Mouse (Mus musculus) frontal cortex, adult (tissue): ENCODE measurements around the gene Pds5a.
"Not testable (repeated sequence)": the region's sequence is repeated elsewhere in the genome, so short reads cannot be mapped to it uniquely, and the experiment has no call there.

Source experiments
- ATAC-seq: cut with Nextera tagmentation; 2 replicates; pipeline ENCODE4 v1.9.2; 2017; ENCODE audit warnings: mild to moderate bottlenecking, moderate library complexity, mixed read lengths; ENCODE audit not compliant: low TSS enrichment

Pds5a gene

DNA sequence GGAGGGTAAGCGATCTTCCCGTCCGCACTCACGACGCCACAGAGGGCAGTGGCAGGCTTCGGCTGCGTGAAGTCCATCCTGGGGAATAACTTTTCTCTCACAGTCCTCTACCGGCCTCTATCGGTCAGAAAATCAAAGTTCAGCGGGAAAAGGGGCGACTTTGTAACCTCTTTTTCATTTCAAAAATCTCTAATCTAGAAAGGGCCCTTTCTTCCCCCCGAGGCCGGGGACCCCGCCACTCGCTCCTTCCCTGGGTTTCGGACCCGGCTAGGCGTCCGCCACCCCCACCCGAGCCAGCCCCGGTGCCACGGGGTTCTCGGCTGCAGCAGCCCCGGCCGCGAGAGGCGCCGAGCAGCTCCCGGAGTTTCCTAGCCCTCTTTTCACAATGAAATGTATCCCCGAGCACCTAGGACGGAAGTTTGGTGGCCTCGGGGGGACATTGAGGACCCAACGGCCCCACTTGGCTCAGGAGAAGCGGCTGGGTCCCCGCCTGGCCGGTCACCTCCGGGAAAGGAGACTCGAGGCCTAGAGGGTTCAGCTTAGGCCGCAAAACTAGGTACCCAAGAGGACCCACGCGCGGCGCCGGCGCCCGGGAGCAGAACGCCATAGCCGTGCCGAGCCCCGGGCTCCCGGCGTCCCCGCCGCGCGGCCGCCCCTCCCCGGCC lies 1.1 kb downstream of the Pds5a start:
- ATAC-seq: peak; percentile 52

DNA sequence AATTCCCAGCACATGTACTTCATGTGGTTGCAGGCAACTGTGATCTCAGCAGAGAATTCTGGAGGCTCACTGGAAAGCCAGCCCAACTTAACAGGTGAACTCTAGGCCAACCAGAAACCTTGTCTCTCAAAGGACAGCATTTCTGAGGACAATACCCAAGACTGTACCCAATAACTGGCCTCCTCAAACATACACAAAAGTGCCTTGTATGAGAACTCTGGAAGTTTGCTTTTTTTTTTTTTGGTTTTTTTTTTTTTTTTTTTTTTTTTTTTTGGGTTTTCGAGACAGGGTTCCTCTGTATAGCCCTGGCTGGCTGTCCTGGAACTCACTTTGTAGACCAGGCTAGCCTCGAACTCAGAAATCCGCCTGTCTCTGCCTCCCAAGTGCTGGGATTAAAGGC lies 4.0 kb downstream of the Pds5a start:
- ATAC-seq: not testable (repeated sequence)

DNA sequence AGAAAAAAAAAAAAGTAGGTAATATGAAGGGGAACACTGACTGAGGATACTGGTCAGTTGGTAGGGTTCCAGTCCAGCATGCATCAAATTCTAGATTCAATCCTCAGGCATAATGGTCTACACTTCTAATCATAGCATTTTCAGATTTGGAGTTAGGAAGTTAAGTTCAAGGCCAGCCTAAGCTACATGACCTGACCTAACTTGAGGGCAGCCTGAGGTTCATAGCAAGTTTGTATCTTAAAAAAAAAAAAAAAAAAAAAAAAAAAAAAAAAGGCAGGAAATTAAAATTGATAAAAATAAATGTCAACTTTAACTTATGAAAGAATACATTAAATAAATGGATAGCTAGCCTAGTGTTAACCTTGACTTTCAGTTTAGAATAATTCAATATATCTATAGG lies 5.1 kb downstream of the Pds5a start:
- no peak for ATAC-seq

DNA sequence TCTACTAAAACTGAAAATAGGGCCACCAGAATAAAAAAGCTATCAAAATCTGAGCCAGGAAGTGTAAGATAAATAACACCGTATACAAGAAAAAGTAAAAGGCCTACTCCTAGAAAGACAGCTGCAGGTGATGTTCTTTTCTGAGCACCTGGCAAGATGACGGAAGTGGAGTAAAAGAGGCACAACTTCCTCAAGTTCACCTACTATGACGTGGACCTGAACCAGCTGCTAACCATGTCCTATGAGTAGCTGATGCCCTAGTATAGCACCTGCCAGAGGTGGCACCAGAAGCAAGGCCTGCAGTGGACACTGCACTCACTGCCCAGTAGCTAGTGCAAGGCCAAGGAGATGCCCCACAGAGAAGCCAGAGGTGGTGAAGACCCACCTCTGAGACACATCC lies 9.3 kb downstream of the Pds5a start:
- no peak for ATAC-seq

DNA sequence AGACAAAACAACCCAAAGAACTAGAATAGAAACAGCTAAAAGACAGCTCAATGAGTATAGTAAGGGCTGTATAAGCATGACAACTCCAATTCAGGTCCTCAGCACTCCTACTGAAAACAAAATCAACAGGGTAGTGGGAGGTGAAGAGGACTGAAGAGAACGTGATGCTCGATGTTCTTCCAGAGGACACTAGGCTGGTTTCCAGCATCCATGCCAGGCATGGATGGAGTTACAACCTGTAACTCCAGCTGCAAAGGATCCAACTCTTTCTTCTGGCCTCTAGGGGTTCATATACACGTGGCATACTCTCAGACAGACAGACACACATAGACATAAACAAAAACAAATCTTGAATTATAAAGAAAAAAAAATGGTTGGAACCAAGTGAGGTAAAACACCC lies 11.3 kb downstream of the Pds5a start:
- ATAC-seq: no peak

DNA sequence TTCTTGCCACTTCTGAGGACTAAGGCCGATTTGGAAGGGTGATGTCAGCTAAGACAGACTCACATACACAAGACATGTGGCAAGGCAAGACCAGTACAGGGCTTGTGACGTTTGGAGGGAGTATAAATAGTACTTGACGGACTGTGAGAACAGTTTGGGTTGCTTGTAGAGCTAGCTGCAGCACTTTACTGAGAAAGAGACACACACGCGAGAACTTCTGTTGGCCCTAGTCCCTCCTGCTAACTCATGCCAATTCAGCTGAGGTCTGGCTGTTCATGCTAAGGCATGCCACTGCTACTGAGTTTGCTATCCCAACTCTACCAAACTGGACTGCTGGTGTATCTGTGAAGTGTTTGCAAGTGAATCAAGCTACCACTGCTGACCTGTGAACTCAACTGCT lies 19.2 kb downstream of the Pds5a start:
- peak; percentile 89 for ATAC-seq

DNA sequence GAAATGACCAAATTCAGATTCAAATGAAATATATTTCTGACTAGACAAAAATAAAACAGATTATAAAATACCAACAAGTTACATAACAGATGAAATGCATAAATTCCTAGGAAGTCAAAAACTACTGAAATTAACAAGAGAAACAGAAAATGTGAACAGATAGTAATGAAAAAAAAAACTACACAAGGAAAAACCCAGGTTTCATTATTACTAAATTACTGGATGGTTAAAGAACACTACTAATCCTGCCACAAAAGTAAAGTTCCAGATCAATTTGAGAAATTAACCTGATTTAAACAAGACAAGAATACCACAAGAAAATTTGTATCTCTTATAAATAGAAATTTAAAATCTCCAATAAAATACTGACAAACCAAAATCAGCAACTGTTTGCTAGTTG lies 25.9 kb downstream of the Pds5a start:
- no peak for ATAC-seq

DNA sequence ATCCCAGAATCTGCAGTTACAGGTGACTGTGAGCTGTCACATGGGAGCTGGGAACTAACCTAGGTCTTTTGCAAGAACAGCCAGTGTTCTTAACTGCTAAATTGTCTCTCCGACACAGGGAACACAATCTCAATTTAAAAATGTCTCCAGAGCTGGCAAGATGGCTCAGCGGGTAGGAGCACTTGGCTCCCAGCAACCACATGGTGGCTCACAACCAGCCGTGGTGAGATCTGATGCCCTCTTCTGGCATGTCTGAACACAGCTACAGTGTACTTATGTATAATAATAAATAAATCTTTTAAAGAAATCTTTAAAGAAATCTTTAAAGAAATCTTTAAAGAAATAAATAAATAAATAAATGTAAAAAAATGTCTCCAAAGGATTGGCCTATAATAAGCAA lies 30.4 kb downstream of the Pds5a start:
- ATAC-seq: no peak

DNA sequence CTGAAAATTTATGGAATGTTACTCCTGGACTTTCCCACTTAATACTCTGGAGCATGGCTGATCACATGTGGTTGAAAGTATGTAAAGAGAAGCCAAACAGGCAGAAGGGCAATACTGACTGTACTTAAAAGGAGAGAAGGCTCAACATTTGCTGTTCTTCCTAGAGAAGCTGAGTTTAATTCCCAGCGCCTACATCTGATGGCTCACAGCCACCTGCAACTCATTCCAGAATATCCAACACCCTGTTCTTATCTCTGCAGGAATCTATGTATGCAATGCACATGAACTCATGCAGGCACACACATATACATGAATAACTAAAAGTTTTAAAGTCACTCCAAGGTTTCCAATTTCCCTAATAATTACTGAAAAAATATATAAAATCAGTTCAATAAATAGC lies 32.7 kb downstream of the Pds5a start:
- peak; percentile 76 for ATAC-seq

DNA sequence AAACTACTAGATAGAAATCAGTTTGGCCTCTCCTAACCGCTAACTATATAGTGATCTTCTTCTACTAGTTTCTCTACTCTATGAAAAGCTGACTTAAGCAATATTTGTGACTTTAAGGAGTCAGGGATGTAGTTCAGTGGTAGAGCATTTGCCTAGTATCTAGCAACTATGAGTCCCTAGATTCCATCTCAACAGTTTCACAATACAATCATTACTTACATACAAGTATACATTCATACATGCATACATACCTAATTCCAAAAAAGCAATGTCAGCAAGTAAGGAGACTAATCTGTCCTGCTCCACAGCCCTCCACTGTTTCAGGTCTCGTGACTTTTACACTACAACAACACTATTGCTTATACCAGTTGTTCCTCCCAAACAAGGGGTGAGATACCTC lies 36.1 kb downstream of the Pds5a start:
- ATAC-seq: no peak

DNA sequence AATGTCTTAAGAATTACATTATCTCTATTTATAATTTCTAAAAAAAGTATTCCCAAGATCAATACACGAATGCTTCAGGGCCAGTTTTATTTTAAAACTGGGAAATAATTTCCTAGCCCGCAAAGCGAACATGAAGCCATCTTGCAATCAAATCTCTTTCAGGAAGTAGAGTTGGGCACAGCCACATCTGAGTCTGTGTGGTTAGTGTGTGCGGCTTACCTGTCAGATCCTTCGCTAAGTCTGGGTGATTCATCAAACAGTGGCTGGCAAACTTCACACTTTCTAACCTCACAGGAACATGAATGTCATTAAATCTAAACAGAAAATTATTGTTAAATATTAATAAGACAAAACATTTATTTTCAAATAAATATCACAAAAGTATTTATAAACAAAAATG lies 44.3 kb downstream of the Pds5a start:
- ATAC-seq: no peak

DNA sequence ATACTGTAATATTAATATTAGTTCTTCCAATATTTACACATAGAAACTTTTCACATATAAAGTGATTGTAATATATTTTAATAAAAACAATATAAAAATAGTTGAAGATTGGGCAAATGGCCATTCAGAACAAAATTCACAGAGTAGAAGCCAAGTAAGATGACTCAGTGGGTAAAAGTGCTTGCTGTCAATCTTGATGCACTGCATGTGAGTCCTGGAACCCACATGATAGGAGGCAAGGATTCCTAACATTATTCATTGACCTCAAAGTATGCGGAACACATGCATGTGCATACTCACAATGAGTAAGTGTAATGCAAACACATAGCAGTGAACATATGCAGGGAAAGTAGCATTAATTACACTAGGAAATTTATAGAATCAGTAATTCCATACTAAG lies 59.2 kb downstream of the Pds5a start:
- ATAC-seq: no peak

DNA sequence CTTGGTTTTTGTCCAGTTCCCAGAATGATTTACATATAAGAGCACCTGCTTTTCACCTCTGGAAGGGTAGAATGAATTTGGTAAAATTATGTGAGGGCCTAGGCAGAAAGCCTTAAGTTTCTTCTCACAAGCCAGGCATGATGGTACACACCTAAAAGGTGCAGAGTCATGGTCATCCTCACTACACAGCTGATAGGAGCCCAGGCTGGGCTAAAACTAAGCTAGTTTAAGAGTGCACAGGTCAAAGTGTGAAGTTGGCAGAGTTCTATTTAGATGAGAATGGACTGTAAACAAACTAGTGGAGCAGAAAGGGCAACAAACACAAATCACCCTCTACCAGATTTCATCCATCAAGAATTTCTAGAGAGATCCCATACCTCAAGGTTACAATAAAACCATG lies 73.7 kb downstream of the Pds5a start:
- no peak for ATAC-seq

DNA sequence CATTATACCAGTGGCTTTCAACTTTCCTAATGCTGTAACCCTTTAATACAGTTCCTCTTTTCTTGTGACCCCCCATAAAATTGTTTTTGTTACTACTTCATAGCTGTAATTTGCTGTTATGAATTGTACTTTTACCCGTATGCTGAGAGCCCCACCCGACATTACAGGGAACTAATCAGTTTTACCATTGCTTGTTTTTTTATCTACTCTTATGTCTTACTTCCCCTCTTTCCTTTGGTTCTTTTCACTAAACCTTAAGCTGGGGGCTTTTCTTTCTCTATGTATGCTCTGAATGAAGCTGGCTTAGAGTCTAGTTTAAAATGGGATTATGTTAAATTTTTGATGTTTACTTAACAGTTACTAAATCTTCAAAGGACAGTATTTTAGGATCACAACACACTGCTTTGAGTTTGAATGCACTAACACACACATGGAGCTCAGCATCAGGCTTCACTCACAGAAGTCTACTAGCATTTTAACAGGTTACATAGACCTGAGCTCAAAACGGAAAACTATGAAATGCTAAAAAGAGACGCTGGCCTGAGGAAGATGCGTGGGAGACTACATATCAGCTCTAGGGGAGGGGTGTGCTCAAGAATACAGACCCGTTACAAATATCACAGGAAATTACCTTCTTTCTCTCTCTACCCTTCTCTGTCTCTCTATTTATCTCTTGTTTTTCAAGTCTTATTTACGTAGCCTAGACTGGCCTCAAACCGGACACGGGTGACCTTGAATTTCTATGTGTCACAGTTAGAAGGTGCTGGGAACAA lies 84.7 kb downstream of the Pds5a start:
- peak; percentile 41; the same call in 1 of the 2 replicates for ATAC-seq

DNA sequence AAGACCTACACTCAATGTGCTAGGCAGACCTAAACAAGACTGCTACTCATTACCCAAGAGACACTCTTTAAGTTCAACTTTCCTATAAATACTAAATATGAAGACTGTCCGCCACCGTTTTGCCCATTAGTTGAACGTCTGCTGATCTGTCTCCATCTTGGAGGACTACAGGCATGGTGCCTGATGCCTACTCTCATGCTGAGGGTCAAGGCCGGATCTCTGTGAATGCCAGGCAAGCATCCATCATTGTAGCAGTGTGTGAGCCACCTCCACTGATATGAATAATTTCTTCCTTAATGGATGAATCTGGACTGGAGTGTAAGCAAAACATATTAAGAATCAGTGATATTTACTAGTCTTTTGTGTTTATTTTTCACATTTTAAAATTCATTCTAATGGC lies 87.5 kb downstream of the Pds5a start:
- no peak for ATAC-seq

DNA sequence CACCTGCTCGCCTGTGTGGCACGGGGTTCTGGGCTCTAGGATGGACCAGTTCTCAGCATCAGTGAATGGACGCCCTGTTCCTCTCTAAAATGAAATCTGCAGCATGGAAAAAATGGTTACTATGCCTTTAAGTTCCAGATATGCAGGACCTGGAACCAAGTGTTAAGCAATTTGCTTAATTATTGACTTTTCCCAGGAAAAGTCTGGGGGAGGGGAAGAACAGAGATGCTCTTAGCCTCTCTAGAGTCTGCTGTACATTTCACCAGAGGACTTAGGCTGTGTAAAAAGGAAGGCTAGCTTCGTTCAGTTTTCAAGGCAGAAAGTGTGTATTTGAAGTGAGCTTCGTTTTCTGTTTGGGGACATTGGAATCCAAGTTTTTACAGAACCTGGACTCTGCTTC lies 88.3 kb downstream of the Pds5a start:
- ATAC-seq: no peak

DNA sequence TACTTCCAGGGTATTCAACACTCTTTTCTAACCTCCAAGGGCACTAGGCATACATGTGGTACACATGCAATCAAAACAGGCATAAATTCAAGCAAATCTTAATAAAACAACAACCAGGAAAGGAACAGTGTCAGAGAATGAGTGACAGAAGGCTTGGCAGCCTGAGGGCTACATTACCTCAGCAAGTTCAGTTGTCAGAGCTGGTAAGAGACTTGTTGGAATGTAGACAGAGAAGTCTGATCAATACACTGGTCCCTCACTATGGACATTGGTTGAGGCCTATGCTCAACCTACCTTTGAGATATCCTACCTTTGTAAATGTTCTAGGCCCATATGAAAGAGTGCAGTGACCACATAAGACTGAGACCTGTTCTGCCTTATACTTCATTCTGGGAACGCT lies 91.3 kb downstream of the Pds5a start:
- ATAC-seq: no peak

DNA sequence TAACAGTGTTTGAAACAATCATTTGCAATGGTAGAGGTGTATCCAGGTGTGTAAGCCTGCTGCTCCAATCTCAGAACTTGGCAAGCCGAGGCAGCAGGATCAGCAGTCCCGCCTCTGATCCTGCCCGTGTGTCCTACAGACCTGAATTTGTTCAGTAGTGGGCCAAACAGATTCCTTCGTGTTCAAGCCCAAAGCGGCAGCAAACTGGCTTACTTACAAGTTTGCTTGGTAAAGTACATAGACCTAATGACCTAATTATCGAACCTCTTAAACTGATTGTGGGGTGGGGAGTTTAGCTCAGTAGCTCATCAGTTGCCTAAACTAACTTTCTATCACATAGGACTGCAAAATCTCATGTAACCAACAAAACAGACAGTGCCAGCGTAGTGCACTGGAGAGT lies 98.4 kb downstream of the Pds5a start:
- ATAC-seq: no peak

DNA sequence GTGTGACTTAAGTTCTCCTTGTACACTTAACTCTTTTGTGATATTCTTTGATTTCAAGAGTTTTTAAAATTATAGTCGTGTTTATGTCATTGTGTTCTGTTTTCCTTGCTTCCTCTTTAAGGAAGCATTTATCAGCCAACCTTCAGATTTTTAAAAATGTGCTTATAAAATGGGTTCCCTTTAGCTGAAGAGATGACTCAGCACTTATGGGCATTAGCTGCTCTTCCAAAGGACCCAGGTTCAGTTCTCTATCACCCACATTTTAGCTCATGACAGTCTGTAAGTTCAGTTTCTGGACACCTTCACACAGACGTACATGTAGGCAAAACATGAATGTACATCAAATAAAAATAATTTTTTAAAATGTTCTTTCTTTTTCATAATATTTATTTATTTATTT lies 105.7 kb downstream of the Pds5a start:
- no peak for ATAC-seq

DNA sequence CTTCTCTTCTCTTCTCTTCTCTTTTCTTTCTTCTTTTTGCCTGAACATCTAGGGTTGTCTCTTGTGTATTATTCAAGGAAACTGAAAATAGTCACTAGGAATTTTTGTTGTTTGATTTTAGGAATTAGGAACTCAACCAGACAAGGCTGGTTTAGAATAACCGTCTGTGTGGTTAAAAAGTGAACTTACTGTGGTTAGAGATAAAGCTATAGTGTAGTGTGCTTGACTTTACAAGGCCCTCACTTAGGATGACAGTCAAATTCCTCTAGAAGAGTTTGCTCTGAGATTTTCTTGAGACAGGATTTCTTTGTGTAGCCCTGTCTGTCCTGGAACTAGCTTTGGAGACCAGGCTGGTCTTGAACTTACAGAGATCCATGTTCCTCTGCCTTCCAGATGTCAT lies 107.9 kb downstream of the Pds5a start:
- no peak for ATAC-seq

DNA sequence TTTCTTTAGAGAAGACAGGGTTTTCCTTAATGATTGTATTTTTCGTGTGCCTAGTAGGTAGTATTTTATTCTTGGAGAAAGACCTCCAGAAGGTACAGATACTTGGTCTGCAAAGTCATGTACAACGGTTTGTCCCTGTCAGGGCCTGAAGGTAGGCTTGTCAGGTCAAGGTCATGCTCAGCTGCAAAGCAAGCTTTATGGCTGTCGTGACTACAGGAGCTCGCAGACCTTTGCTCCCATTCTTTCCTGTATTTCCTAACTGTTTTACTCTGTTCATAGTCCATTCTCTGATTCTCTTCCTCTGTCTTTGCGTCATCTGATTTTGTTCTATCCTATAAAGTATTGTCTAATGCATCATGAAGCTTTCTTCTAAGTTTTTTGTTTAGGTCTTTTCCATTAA lies 111.8 kb downstream of the Pds5a start:
- no peak for ATAC-seq

DNA sequence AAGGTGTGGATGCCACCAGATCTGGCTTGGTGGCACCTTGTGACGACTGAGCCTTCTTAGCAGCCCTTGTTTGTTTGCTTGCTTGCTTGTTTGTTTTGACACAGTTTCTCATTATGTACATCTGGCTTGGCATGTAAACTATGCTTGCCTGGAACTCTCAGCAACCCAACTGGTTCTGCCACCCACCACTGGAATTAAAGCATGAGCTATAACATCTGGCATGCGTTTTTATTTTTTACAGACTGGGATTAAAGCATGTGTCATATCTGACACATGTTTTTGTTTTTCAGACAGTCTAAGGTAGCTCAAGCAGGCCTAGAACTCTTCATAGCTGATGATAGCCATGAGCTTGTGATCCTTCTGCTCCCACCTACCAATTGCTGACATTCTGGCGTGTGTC lies 119.5 kb downstream of the Pds5a start:
- no peak for ATAC-seq

DNA sequence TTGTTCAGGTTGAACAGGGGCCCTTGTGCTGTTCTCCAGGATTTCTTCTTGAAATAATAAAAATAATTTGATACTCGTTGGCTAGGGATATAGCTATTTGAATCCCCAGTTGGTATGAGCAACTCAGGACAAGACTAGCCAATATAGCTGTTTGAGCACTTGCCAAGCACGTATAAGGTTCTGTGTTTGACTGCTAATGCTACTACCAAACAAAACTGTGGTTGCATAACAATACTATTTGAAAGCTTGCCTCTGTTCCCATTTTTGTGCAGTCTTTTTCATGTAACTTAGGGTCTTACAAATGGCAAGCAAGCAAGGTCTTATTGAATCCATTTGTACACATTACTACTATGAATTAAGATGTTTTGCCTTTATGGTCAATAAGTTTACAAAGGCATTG lies 122.2 kb downstream of the Pds5a start:
- ATAC-seq: no peak

DNA sequence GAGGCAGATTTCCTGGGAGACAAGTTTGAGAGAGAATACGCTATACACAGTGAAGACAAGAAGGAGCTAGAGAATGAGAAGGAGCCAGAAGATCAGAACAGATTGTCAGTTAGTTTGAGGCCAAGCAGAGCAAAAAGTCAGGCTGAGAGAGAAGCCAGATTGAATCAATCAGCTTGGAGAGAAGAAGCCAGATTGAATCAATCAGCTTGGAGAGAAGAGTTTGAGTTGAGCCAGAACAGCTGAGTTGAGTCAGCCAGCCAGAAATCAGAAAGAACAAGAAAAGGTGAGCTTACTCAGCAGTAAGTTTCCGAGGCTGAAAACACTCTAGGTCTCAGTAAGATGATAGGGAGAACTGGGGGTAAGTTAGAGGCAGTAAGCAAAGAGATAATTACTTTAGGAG lies 123.2 kb downstream of the Pds5a start:
- no peak for ATAC-seq
